17 mouse cellular contexts compared by ENCODE assay signal in the genomic region with DNA sequence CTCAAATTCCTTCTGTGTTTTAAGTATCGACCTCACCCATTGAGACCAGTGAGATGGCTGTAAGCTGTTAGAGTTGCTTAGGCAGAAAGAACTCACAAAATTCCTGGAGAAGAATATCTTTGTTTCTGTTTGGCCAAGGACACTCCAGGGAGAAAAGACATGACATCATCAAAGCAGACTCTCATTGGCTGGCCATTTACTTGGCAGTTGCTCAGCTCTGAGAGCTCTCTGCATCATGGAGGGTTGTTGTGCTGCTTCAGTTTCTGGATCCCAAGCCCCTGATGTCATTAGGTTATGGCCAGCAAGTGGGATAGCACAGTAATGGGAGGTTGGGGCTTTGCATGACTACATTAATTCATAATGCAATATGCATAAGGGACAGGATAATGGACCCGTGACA. TPM values are rescaled to one million over a fixed set of nuclear protein-coding genes. Genes with fewer than 3 reads are reported as not detected.
DNase-seq lines count a peak whose midpoint lies in the region; ATAC-seq and TF ChIP-seq lines count a peak whose summit lies in the region.
"Had no signal": no experiment of that assay in that cellular context is flagged by ENCODE, and none has a peak within 500 bp of the region (broad histone marks: within the 10 kb centered on the region; RNA-seq: fewer than 3 reads in every experiment).

No protein-coding gene starts in this region.

- no peak overlapping the region for H3K27ac ChIP-seq in forebrain, embryonic 13.5 days
- no peak overlapping the region for H3K27ac ChIP-seq in forebrain, embryonic 11.5 days (ENCODE audit: low read depth, low read length)
- H3K27ac ChIP-seq in kidney, postnatal 0 days, result no peak overlapping the region
- H3K27ac ChIP-seq: embryonic facial prominence, embryonic 12.5 days; heart, embryonic 13.5 days; kidney, embryonic 15.5 days; midbrain, embryonic 10.5 days had no signal

- no peak overlapping the region for H3K4me2 ChIP-seq in forebrain, embryonic 13.5 days
- no peak overlapping the region for H3K4me2 ChIP-seq in forebrain, embryonic 11.5 days (ENCODE audit: low read depth, low read length, severe bottlenecking)
- H3K4me2 ChIP-seq in kidney, postnatal 0 days (ENCODE audit: low read length), result no peak overlapping the region
- H3K4me2 ChIP-seq: embryonic facial prominence, embryonic 12.5 days; heart, embryonic 13.5 days; kidney, embryonic 15.5 days had no signal

- H3K27me3 ChIP-seq in forebrain, embryonic 13.5 days, result no peaks in the 10 kb centered on the region
- H3K27me3 ChIP-seq in forebrain, embryonic 11.5 days (ENCODE audit: control insufficient read depth, insufficient read depth, low read length), result no peaks in the 10 kb centered on the region
- H3K27me3 ChIP-seq in kidney, postnatal 0 days (ENCODE audit: insufficient read depth, low read length), result no peaks in the 10 kb centered on the region
- H3K27me3 ChIP-seq: embryonic facial prominence, embryonic 12.5 days; heart, embryonic 13.5 days; kidney, embryonic 15.5 days had no signal

- H3K36me3 ChIP-seq in forebrain, embryonic 13.5 days (ENCODE audit: poor library complexity, severe bottlenecking), result no peaks in the 10 kb centered on the region
- no peaks in the 10 kb centered on the region for H3K36me3 ChIP-seq in forebrain, embryonic 11.5 days (ENCODE audit: control insufficient read depth, insufficient read depth, low read length)
- no peaks in the 10 kb centered on the region for H3K36me3 ChIP-seq in kidney, postnatal 0 days (ENCODE audit: insufficient read depth, low read length)
- H3K36me3 ChIP-seq: embryonic facial prominence, embryonic 12.5 days; heart, embryonic 13.5 days; kidney, embryonic 15.5 days; midbrain, embryonic 10.5 days had no signal

- H3K4me1 ChIP-seq in forebrain, embryonic 13.5 days, result no peaks in the 10 kb centered on the region
- H3K4me1 ChIP-seq in forebrain, embryonic 11.5 days (replicated peaks; ENCODE audit: control insufficient read depth, insufficient read depth, low read length), result no peaks in the 10 kb centered on the region
- H3K4me1 ChIP-seq in kidney, postnatal 0 days (replicated peaks; ENCODE audit: insufficient read depth, low read length), result no peaks in the 10 kb centered on the region
- H3K4me1 ChIP-seq: embryonic facial prominence, embryonic 12.5 days; kidney, embryonic 15.5 days had no signal

- intact Hi-C loops in heart, postnatal 10 days (cut with DNase I), result no loop called here
- intact Hi-C loops in left cerebral cortex, postnatal 10 days (cut with DNase I), result no loop called here

- no peak for TF ChIP-seq CTCF in kidney, postnatal 0 days (IDR thresholded peaks at IDR 0.05; ENCODE audit: low read depth)

- H3K4me3 ChIP-seq in forebrain, embryonic 13.5 days, result no peak overlapping the region
- H3K4me3 ChIP-seq in forebrain, embryonic 11.5 days (ENCODE audit: low read depth, low read length), result no peak overlapping the region
- H3K4me3 ChIP-seq in kidney, postnatal 0 days (replicated peaks; ENCODE audit: low read depth, low read length), result no peak overlapping the region
- H3K4me3 ChIP-seq: embryonic facial prominence, embryonic 12.5 days; heart, embryonic 13.5 days; kidney, embryonic 15.5 days; midbrain, embryonic 10.5 days had no signal

- no peak for DNase-seq in forebrain, embryonic 11.5 days (ENCODE audit: low spot score)
- peak; percentile 21 for DNase-seq in kidney, postnatal 0 days (ENCODE audit: low spot score)
- no peak for DNase-seq in kidney, postnatal 36 days
- DNase-seq in Muller cell, postnatal 12 days (ENCODE audit: inconsistent ontology term), result peak; percentile 13
- DNase-seq in heart, postnatal 10 days, result peak; percentile 64 to 72
- DNase-seq in cerebellum, postnatal 25 days, result no peak
- no peak for DNase-seq in left cerebral cortex, postnatal 10 days (ENCODE audit: extremely low spot score in 1 of 2, low spot score in 2 of 2)
- DNase-seq: B cell, adult 2 months; cerebellum, postnatal 36 days; left cerebral cortex, postnatal 4 days; right cerebral cortex, postnatal 14 days had no signal

- H3K9me3 ChIP-seq in forebrain, embryonic 13.5 days (replicated peaks), result peaks cover 5% of the 10 kb centered on the region; the same call in 1 of the 2 replicates
- H3K9me3 ChIP-seq in forebrain, embryonic 11.5 days (ENCODE audit: control insufficient read depth, low read length), result no peaks in the 10 kb centered on the region
- H3K9me3 ChIP-seq in kidney, postnatal 0 days (replicated peaks; ENCODE audit: low read length), result no peaks in the 10 kb centered on the region
- H3K9me3 ChIP-seq: embryonic facial prominence, embryonic 12.5 days; heart, embryonic 13.5 days; kidney, embryonic 15.5 days; midbrain, embryonic 10.5 days had no signal

- H3K9ac ChIP-seq in forebrain, embryonic 13.5 days, result no peak overlapping the region
- H3K9ac ChIP-seq in forebrain, embryonic 11.5 days (ENCODE audit: low read length), result no peak overlapping the region
- H3K9ac ChIP-seq in kidney, postnatal 0 days (ENCODE audit: low read depth, low read length), result no peak overlapping the region
- H3K9ac ChIP-seq: embryonic facial prominence, embryonic 12.5 days; heart, embryonic 13.5 days; kidney, embryonic 15.5 days had no signal

- ATAC-seq in forebrain, embryonic 13.5 days, result peak; percentile 45; the same call in 1 of the 2 replicates
- ATAC-seq in forebrain, embryonic 11.5 days (replicated peaks; ENCODE audit: low FRiP score), result no peak
- no peak for ATAC-seq in kidney, postnatal 0 days (replicated peaks; ENCODE audit: low FRiP score, low read depth)
- ATAC-seq: inflammation-experienced regulatory T-cells, adult 6 months had no signal

- WGBS in forebrain, embryonic 13.5 days, result 71% methylated on average over 2 of the region's 2 CpGs
- 79% methylated on average over 2 of the region's 2 CpGs for WGBS in forebrain, embryonic 11.5 days
- WGBS in kidney, postnatal 0 days, result 85% methylated on average over 2 of the region's 2 CpGs

RNA-seq across cellular contexts. Expression of a gene that starts 35.9 kb away (rescaled TPM):
- 5.1 TPM in 2 replicates for polyA plus RNA-seq in forebrain, embryonic 13.5 days (2015; fragmentation: Nextera tagmentation; extraction: Ambion mirVana)
- 4.3 and 4.6 TPM in 2 replicates for polyA plus RNA-seq in forebrain, embryonic 11.5 days (2014; fragmentation: Nextera tagmentation; extraction: Ambion mirVana)
- polyA plus RNA-seq in kidney, postnatal 0 days (2015; fragmentation: Nextera tagmentation; extraction: Ambion mirVana), result 2.0 and 2.4 TPM in 2 replicates
- 10 to 100 TPM; 57.0 to 67.0 TPM for total RNA-seq in heart, postnatal 10 days (2021)
- 10 to 100 TPM; 50.8 to 53.3 TPM for total RNA-seq in left cerebral cortex, postnatal 10 days (2021)

Comparison
In these comparisons a context has a peak if more than half of its experiments do, and no peak if none do; other contexts are left out.
1. DNase-seq: peak in kidney, postnatal 0 days (single experiment), Muller cell, postnatal 12 days (single experiment) and heart, postnatal 10 days (2 of 2); none in forebrain, embryonic 11.5 days (single experiment), kidney, postnatal 36 days (0 of 2), cerebellum, postnatal 25 days (0 of 2) and left cerebral cortex, postnatal 10 days (0 of 2).